Mouse (Mus musculus): ENCODE results near the gene Ugt2a1. TPM values are rescaled to one million over a fixed set of nuclear protein-coding genes. Genes with fewer than 3 reads are reported as not detected.
"Not testable (repeated sequence)": the region's sequence is repeated elsewhere in the genome, so short reads cannot be mapped to it uniquely, and the experiment has no call there.

Gene Ugt2a1
- total RNA-seq (2014; rRNA removed): 0.19 TPM in 1 of 2 replicates, not detected in the other
- 0.15 and 0.43 TPM in 2 replicates for polyA plus RNA-seq (2015; fragmentation: Nextera tagmentation; extraction: Ambion mirVana)

DNA sequence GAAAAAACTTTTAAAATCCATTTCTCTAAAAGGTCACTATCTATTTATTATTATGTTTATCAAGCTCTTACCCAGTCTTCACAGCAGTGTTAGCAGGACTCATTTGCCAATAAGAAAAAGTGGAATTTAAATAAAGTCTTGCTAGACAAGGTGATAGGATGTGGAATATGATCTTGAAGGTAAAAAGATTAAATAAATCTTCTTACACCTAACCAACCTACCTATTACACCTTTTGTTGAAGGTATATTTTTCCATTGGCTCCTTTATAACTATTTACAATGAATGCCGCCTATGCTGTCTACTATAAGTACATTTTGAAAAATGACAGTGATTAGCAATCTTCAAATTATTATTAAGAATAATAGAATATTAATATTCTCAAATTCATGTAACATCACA lies at the start of gene Ugt2a1:
TSS of gene Ugt2a1 (minus strand) at position 101 of the 400 bp plus-strand sequence.
- H3K27me3 ChIP-seq (ENCODE audit: insufficient read depth, low read length): no peaks in the 10 kb centered on the region
- no peak within 1 kb of the TSS for H3K27ac ChIP-seq (ENCODE audit: low read depth, low read length)
- DNase-seq (ENCODE audit: low spot score) (no peak), ATAC-seq (ENCODE audit: low FRiP score) (no peak)
- no peaks in the 10 kb centered on the region for H3K9me3 ChIP-seq (ENCODE audit: low read length)
- H3K9ac ChIP-seq (replicated peaks; ENCODE audit: low read length, poor library complexity, severe bottlenecking): no peak within 1 kb of the TSS
- H3K36me3 ChIP-seq (ENCODE audit: insufficient read depth, low read length): no peaks in the 10 kb centered on the region
- H3K4me1 ChIP-seq (ENCODE audit: insufficient read depth, low read length): no peaks in the 10 kb centered on the region
- TF ChIP-seq CTCF (IDR thresholded peaks at IDR 0.05): no peak
- H3K4me2 ChIP-seq (ENCODE audit: low read depth, low read length, poor library complexity, severe bottlenecking): no peak within 1 kb of the TSS
- WGBS: 91% methylated on average over 1 of the region's 1 CpGs
- no peak within 1 kb of the TSS for H3K4me3 ChIP-seq (ENCODE audit: low read depth, low read length)

DNA sequence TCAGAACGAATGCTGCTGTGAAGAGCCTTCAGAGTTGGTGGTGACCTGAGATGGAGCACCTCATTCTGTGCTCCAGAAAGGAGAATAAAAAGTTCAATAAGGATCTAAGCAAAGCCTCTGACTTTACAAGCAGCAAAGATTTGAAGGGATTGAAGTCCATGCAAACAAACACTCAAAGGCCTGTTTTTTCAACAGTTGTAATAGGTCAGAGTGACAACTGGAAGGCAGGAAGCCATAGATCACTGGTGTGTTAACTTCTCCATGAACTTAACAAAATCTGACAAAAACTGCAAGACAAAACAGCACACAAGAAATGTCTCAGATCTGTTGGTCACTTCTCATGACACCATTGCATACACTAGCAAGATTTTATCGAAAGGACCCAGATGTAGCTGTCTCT lies 47.4 kb upstream of the Ugt2a1 start, which contains the start of gene Sult1b1:
TSS of gene Sult1b1 (minus strand) at position 85 of the 400 bp plus-strand sequence.
- WGBS: 92% methylated on average over 2 of the region's 2 CpGs
- no peak within 1 kb of the TSS for H3K9ac ChIP-seq (replicated peaks; ENCODE audit: low read length, poor library complexity, severe bottlenecking)
- no peak within 1 kb of the TSS for H3K27ac ChIP-seq (ENCODE audit: low read depth, low read length)
- H3K27me3 ChIP-seq (ENCODE audit: insufficient read depth, low read length): no peaks in the 10 kb centered on the region
- H3K4me3 ChIP-seq (ENCODE audit: low read depth, low read length): no peak within 1 kb of the TSS
- H3K4me2 ChIP-seq (ENCODE audit: low read depth, low read length, poor library complexity, severe bottlenecking): no peak within 1 kb of the TSS
- H3K36me3 ChIP-seq (ENCODE audit: insufficient read depth, low read length): no peaks in the 10 kb centered on the region
- DNase-seq (ENCODE audit: low spot score) (no peak), ATAC-seq (ENCODE audit: low FRiP score) (no peak)
- TF ChIP-seq CTCF (IDR thresholded peaks at IDR 0.05): no peak
- no peaks in the 10 kb centered on the region for H3K4me1 ChIP-seq (ENCODE audit: insufficient read depth, low read length)
- no peaks in the 10 kb centered on the region for H3K9me3 ChIP-seq (ENCODE audit: low read length)

DNA sequence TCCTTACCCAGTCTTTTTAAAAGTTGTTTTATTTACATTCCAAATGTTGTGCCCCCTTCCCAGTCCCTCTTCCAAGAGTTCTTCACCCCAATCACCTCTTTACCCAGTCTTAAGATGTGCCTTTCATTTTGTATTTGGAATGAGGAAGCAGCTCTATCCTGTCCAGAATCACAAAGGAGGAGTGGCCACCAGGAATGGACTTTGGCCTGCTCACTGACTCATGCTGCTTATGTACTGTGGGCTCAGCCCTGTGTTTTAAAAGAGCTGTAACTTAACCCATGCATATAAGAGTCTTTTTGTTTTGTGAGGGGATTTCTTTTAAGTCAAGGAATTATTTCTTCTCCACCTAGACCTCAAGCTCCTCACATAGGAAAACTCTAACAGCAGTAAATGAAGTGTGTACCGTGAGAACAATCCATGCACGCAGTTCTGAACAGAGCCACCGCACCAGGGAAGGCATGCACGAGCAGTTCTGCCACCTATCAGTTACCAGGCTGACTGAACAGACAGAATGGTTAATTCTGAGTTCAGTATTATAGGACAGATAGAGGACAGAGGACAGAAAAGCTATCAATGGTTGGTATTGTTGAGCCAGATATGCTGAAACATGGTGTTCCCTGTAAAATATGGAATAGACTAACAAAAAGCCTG lies 45.4 kb upstream of the Ugt2a1 start:
- H3K4me3 ChIP-seq (ENCODE audit: low read depth, low read length): no peak overlapping the region
- TF ChIP-seq CTCF (IDR thresholded peaks at IDR 0.05): no peak
- no peaks in the 10 kb centered on the region for H3K27me3 ChIP-seq (ENCODE audit: insufficient read depth, low read length)
- H3K4me2 ChIP-seq (ENCODE audit: low read depth, low read length, poor library complexity, severe bottlenecking): no peak overlapping the region
- no peaks in the 10 kb centered on the region for H3K36me3 ChIP-seq (ENCODE audit: insufficient read depth, low read length)
- H3K4me1 ChIP-seq (ENCODE audit: insufficient read depth, low read length): no peaks in the 10 kb centered on the region
- WGBS: 43% methylated on average over 4 of the region's 4 CpGs
- DNase-seq (ENCODE audit: low spot score) (no peak), ATAC-seq (ENCODE audit: low FRiP score) (no peak)
- no peak overlapping the region for H3K27ac ChIP-seq (ENCODE audit: low read depth, low read length)
- no peaks in the 10 kb centered on the region for H3K9me3 ChIP-seq (ENCODE audit: low read length)
- no peak overlapping the region for H3K9ac ChIP-seq (replicated peaks; ENCODE audit: low read length, poor library complexity, severe bottlenecking)

- Histone ChIP-seq H3K4me2 (ENCODE audit: low read depth, low read length, poor library complexity, severe bottlenecking) (no peak overlapping the region), H3K27ac (ENCODE audit: low read depth, low read length) (no peak overlapping the region), H3K27me3 (ENCODE audit: insufficient read depth, low read length) (no peaks in the 10 kb centered on the region), H3K9ac (replicated peaks; ENCODE audit: low read length, poor library complexity, severe bottlenecking) (no peak overlapping the region), H3K4me3 (ENCODE audit: low read depth, low read length) (no peak overlapping the region), H3K36me3 (ENCODE audit: insufficient read depth, low read length) (no peaks in the 10 kb centered on the region), H3K9me3 (ENCODE audit: low read length) (no peaks in the 10 kb centered on the region), H3K4me1 (ENCODE audit: insufficient read depth, low read length) (no peaks in the 10 kb centered on the region)
- WGBS: 83% methylated on average over 2 of the region's 2 CpGs
- DNase-seq (ENCODE audit: low spot score): no peak
- ATAC-seq (ENCODE audit: low FRiP score): no peak
- no peak for TF ChIP-seq CTCF (IDR thresholded peaks at IDR 0.05)
These were observed 41.6 kb upstream of the Ugt2a1 start for GRCm38 (mm10) chr5:87532288-87532687.

DNA sequence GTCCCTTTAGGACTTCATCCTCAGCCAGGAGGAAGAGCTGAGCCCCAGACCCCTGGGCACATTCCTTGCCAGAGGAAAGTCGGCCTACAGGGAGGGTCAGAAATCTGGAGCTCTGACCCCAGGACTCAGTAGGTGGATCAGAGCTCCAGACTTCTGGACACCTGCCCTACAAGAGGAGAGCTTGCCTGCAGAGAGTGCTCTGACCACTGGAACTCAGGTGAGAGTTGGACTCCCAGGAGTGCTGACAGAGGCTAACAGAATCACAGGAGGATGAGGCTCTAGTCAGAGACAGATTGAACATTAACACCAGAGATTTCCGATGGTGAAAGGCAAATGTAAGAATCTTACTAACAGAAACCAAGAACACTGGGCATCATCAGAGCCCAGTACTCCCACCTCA lies 32.9 kb upstream of the Ugt2a1 start:
- 91% methylated on average over 2 of the region's 2 CpGs for WGBS
- ATAC-seq (ENCODE audit: low FRiP score); H3K27ac ChIP-seq (ENCODE audit: low read depth, low read length); H3K36me3 ChIP-seq (ENCODE audit: insufficient read depth, low read length); H3K4me2 ChIP-seq (ENCODE audit: low read depth, low read length, poor library complexity, severe bottlenecking); H3K9ac ChIP-seq (replicated peaks; ENCODE audit: low read length, poor library complexity, severe bottlenecking); H3K9me3 ChIP-seq (ENCODE audit: low read length); DNase-seq (ENCODE audit: low spot score); H3K4me1 ChIP-seq (ENCODE audit: insufficient read depth, low read length); H3K4me3 ChIP-seq (ENCODE audit: low read depth, low read length); H3K27me3 ChIP-seq (ENCODE audit: insufficient read depth, low read length): not testable (repeated sequence)

- ATAC-seq (ENCODE audit: low FRiP score) (no peak), DNase-seq (ENCODE audit: low spot score) (no peak)
- no peak overlapping the region for H3K27ac ChIP-seq (ENCODE audit: low read depth, low read length)
- WGBS: 39% methylated on average over 4 of the region's 4 CpGs
- H3K4me1 ChIP-seq (ENCODE audit: insufficient read depth, low read length): no peaks in the 10 kb centered on the region
- no peaks in the 10 kb centered on the region for H3K36me3 ChIP-seq (ENCODE audit: insufficient read depth, low read length)
- H3K4me3 ChIP-seq (ENCODE audit: low read depth, low read length): no peak overlapping the region
- H3K27me3 ChIP-seq (ENCODE audit: insufficient read depth, low read length): no peaks in the 10 kb centered on the region
- H3K9me3 ChIP-seq (ENCODE audit: low read length): no peaks in the 10 kb centered on the region
- H3K9ac ChIP-seq (replicated peaks; ENCODE audit: low read length, poor library complexity, severe bottlenecking): no peak overlapping the region
- no peak overlapping the region for H3K4me2 ChIP-seq (ENCODE audit: low read depth, low read length, poor library complexity, severe bottlenecking)
- TF ChIP-seq CTCF (IDR thresholded peaks at IDR 0.05): no peak
These were observed 15.2 kb upstream of the Ugt2a1 start for GRCm38 (mm10) chr5:87505776-87506458.

All from midbrain, postnatal 0 days (tissue).